Mouse (Mus musculus) myocyte (in vitro differentiated cells): ENCODE results near the gene Cars. TPM values are rescaled to one million over a fixed set of nuclear protein-coding genes. Genes with fewer than 3 reads are reported as not detected.

ENCODE experiments used
- H3K27me3 ChIP-seq: one replicate; pipeline ENCODE4 v1.6.1; 2011; ENCODE audit not compliant: control insufficient read depth, insufficient read depth, insufficient read length
- H3K36me3 ChIP-seq: one replicate; pipeline ENCODE4 v1.6.1; 2011; ENCODE audit not compliant: control insufficient read depth, insufficient read depth
- H3K4me2 ChIP-seq: one replicate; pipeline ENCODE4 v1.6.1; 2011; ENCODE audit warnings: low read depth, control low read depth
- H3K4me3 ChIP-seq: one replicate; pipeline ENCODE4 v1.5.1; 2011; ENCODE audit warnings: mild to moderate bottlenecking, control low read depth, moderate library complexity
- H3K79me2 ChIP-seq: one replicate; pipeline ENCODE4 v1.6.1; 2011; ENCODE audit not compliant: control insufficient read depth, insufficient read depth
- H3ac ChIP-seq: one replicate; pipeline ENCODE4 v1.6.1; 2011; ENCODE audit not compliant: control insufficient read depth, insufficient read length
- CEBPB ChIP-seq: IDR thresholded peaks from 2 replicates; pipeline ENCODE4 v1.6.1; 2011; ENCODE audit warnings: mild to moderate bottlenecking, moderate library complexity; ENCODE audit not compliant: poor library complexity, insufficient read depth, severe bottlenecking
- E2F4 ChIP-seq: IDR thresholded peaks from one replicate; pipeline ENCODE4 v1.6.1; 2011; ENCODE audit warnings: mild to moderate bottlenecking, control low read depth, moderate library complexity; ENCODE audit not compliant: insufficient read depth
- MAX ChIP-seq: IDR thresholded peaks from one replicate; pipeline ENCODE4 v1.6.1; 2011; ENCODE audit warnings: low read depth, mild to moderate bottlenecking, control low read depth
- MYOD1 ChIP-seq, 3 experiments: IDR thresholded peaks; one replicate each; pipeline ENCODE4 v1.6.1; 2011; ENCODE audit warnings: control low read depth in 2 of 3, low read depth in 2 of 3, mild to moderate bottlenecking in 2 of 3, moderate library complexity in 1 of 3; ENCODE audit not compliant: insufficient read length in 2 of 3, control insufficient read depth in 1 of 3
- MYOG ChIP-seq, 3 experiments: IDR thresholded peaks; one replicate each; pipeline ENCODE4 v1.6.1; 2011; ENCODE audit warnings: control low read depth in 2 of 3, low read depth in 2 of 3, mild to moderate bottlenecking in 2 of 3; ENCODE audit not compliant: insufficient read length in 2 of 3, control insufficient read depth in 1 of 3, insufficient read depth in 1 of 3
- POLR2A ChIP-seq: IDR thresholded peaks from one replicate; pipeline ENCODE4 v1.6.1; 2011; ENCODE audit warnings: low read depth, mild to moderate bottlenecking, control low read depth, moderate library complexity; ENCODE audit not compliant: insufficient read length
- POLR2AphosphoS2 ChIP-seq: IDR thresholded peaks from one replicate; pipeline ENCODE4 v1.6.1; 2011; ENCODE audit warnings: low read depth, control low read depth; ENCODE audit not compliant: insufficient read length
- REST ChIP-seq: IDR thresholded peaks from one replicate; pipeline ENCODE4 v1.6.1; 2011; ENCODE audit warnings: mild to moderate bottlenecking, control low read depth, moderate library complexity; ENCODE audit not compliant: insufficient read depth, insufficient read length
- SRF ChIP-seq: IDR thresholded peaks from one replicate; pipeline ENCODE4 v1.6.1; 2011; ENCODE audit warnings: low read depth; ENCODE audit not compliant: control insufficient read depth, insufficient read length
- TCF12 ChIP-seq: IDR thresholded peaks from one replicate; pipeline ENCODE4 v1.6.1; 2011; ENCODE audit warnings: mild to moderate bottlenecking, control low read depth; ENCODE audit not compliant: poor library complexity, insufficient read depth, severe bottlenecking
- TCF3 ChIP-seq: IDR thresholded peaks from one replicate; pipeline ENCODE4 v1.6.1; 2011; ENCODE audit warnings: low read depth, control low read depth; ENCODE audit not compliant: insufficient read length
- USF1 ChIP-seq: IDR thresholded peaks from one replicate; pipeline ENCODE4 v1.6.1; 2011; ENCODE audit warnings: low read depth, mild to moderate bottlenecking, control low read depth, moderate library complexity
- polyA plus RNA-seq: library from polyadenylated mRNA; unstranded; fragments of >200 nt; fragmentation: generic; extraction: Trizol; gene quantifications from one replicate; pipeline ENCODE4 v1.2.1, GENCODE M21; 2012; ENCODE audit warnings: missing spikeins

Gene Cars
- polyA plus RNA-seq, 1 experiment: 237 TPM

DNA sequence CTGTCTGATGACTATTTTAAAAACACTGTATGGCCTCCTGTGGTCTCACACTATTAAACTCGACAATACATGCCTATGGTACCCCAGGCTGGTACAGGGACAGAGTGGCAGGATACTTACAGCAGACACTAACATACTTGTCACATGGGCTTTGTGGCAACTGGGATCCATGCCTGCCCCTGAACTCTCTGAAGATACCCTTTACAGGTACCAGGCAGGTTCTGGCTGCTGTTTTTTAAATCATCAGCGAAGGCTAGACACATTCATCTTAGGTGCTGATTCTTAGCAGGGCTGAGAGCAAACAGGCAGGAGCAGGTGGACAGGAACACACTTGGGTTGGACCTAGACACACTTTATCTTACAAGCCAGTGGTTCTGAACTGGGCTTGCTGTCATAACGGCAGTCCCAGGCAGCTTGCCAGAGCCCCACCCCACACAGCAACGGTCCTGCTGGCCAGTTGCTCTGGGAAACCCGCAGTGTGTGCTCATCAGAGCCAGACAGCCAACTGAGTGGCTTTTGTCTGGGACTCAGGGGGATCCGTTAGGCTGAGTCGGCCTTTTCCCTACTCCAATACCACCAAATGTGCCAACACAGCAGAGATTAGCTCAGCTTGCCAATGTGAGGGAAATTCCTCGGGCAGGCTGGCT is 42.8 kb downstream of the Cars start:
- Histone ChIP-seq H3K4me3 (no peak overlapping the region), H3K36me3 (peaks cover 73% of the 10 kb centered on the region), H3ac (no peak overlapping the region), H3K4me2 (no peak overlapping the region), H3K79me2 (no peaks in the 10 kb centered on the region), H3K27me3 (no peaks in the 10 kb centered on the region)
- TF ChIP-seq MYOD1 (IDR thresholded peaks at IDR 0.05; ENCODE audit: control insufficient read depth in 1 of 3, insufficient read length in 2 of 3, low read depth in 2 of 3) (peak in 2 of 3 experiments; percentile 70), E2F4 (no peak), USF1 (no peak), POLR2AphosphoS2 (no peak), POLR2A (no peak), REST (no peak), MAX (no peak), SRF (no peak), TCF12 (no peak), MYOG (IDR thresholded peaks at IDR 0.05; ENCODE audit: control insufficient read depth in 1 of 3, insufficient read depth in 1 of 3, insufficient read length in 2 of 3, low read depth in 2 of 3) (peak in 2 of 3 experiments; percentile 32 to 52), CEBPB (no peak)

DNA sequence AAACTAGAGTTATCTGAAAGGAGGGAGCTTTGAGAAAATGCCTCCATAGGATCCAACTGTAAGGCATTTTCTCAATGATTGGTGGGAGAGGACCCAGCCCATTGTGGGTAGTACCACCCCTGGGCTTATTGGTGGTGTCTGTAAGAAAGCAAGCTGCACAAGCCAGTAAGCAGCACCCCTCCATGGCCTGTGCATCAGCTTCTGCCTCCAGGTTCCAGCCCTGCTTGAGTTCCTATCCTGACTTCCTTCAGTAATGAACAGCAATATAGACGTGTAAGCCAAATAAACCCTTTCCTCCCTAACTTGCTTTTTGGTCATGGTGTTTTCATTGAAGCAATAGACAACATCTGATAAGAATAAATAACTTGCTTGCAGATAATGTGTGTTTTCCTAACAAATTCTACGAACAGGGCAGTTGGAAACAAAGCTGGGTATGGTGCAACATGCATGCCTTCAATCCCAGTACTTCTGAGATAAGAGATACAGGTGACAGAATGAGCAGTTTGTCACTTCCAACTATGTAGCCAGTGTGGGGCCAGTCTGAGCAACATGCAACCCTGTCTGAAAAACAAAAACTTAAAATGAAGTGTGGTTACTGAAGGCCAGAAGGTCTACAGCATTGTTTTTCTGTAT is 50.2 kb downstream of the Cars start:
- Histone ChIP-seq H3K79me2 (peaks cover 39% of the 10 kb centered on the region), H3K27me3 (no peaks in the 10 kb centered on the region), H3K36me3 (peaks cover 4% of the 10 kb centered on the region), H3K4me2 (peak overlapping the region; percentile 91), H3ac (no peak overlapping the region), H3K4me3 (peak overlapping the region; percentile 68)
- TF ChIP-seq USF1 (no peak), E2F4 (no peak), TCF3 (no peak), MYOD1 (IDR thresholded peaks at IDR 0.05; ENCODE audit: control insufficient read depth in 1 of 3, insufficient read length in 2 of 3, low read depth in 2 of 3) (no peak), SRF (no peak), CEBPB (no peak), POLR2A (no peak), REST (no peak), MAX (no peak), POLR2AphosphoS2 (no peak), TCF12 (no peak), MYOG (IDR thresholded peaks at IDR 0.05; ENCODE audit: control insufficient read depth in 1 of 3, insufficient read depth in 1 of 3, insufficient read length in 2 of 3, low read depth in 2 of 3) (no peak)

DNA sequence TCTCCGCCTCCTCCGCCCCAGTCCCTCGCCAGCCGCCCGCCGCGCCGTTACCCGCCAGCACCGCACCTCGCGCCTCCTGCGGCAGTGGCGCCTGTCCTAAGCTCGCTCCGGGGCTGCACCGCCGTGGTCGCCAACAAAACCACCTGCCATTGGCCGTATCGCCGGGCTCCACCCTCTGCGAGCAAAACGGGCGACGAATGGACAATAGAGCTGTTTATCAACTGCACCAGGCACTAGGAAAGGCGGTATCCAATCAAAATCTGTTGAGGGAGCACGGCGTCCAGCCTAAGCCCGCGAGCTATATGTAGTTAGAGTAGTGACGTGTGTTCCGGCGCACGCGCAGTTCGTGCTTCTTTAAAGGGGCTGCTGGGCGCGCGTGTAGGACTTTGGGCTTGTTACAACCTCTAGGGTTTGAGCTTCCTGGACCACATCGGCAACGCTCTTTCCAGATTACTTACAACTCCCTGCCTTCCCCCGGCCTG is 50.9 kb downstream of the Cars start, which contains the start of gene Nap1l4:
Gene Nap1l4 (minus strand): TSS at position 131 of the 482 bp plus-strand sequence.
- H3K4me2 ChIP-seq: peak within 1 kb of the TSS; percentile 91
- H3K79me2 ChIP-seq: peaks cover 46% of the 10 kb centered on the region
- no peaks in the 10 kb centered on the region for H3K36me3 ChIP-seq
- TF ChIP-seq POLR2AphosphoS2 (peak; percentile 65), TCF3 (no peak), SRF (peak; percentile 67), MYOG (IDR thresholded peaks at IDR 0.05; ENCODE audit: control insufficient read depth in 1 of 3, insufficient read depth in 1 of 3, insufficient read length in 2 of 3, low read depth in 2 of 3) (peak in 1 of 3 experiments; percentile 7), CEBPB (no peak), POLR2A (peak; percentile 85), MYOD1 (IDR thresholded peaks at IDR 0.05; ENCODE audit: control insufficient read depth in 1 of 3, insufficient read length in 2 of 3, low read depth in 2 of 3) (peak in 1 of 3 experiments; percentile 33), E2F4 (no peak), TCF12 (no peak)
- H3ac ChIP-seq: peak within 1 kb of the TSS; percentile 96
- no peaks in the 10 kb centered on the region for H3K27me3 ChIP-seq
- H3K4me3 ChIP-seq: peak within 1 kb of the TSS; percentile 68

DNA sequence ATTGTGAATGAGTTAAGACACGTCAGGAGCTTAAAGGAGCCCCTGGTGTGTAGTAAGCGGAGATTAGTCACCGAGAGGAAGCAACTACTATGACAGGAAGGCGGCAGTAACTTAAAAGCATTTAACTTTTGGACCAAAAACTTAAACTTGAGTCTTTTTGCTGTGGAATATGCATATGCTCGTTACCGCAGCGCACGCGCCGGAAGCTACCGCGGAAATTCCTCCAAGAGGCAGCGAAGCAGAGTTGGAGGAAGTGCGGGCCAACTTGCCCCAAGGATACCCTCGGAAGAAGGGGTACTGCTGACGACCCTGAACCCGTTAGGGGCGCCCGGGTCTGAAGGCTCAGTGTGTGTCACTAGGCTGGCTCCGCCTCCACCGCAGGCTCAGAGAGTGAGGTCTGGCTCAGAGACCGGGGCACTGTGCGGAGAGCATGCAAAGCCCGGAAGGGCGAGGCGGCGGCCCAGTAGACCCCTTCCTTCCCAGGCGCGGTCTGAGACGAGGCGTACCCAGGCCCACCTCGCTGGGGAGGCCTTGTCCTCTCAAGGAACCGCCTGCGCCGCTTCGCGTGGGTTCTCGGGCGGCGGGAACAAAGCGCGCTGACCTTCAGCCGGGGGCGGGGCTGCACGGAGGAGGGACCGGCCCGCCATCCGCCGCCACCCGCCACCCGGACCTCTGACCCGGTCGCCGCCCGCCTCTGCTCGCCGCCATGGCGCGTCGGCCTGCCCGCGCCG is 51.5 kb downstream of the Cars start:
- H3K79me2 ChIP-seq: peaks cover 52% of the 10 kb centered on the region
- no peaks in the 10 kb centered on the region for H3K27me3 ChIP-seq
- H3K4me3 ChIP-seq: peak overlapping the region; percentile 68
- TF ChIP-seq REST (no peak), POLR2A (no peak), MYOG (IDR thresholded peaks at IDR 0.05; ENCODE audit: control insufficient read depth in 1 of 3, insufficient read depth in 1 of 3, insufficient read length in 2 of 3, low read depth in 2 of 3) (no peak), CEBPB (no peak), SRF (no peak), E2F4 (no peak), POLR2AphosphoS2 (no peak), TCF3 (no peak), TCF12 (no peak), MAX (no peak), USF1 (no peak)
- H3K36me3 ChIP-seq: no peaks in the 10 kb centered on the region
- H3K4me2 ChIP-seq: peak overlapping the region; percentile 89
- H3ac ChIP-seq: peak overlapping the region; percentile 96
